Mouse (Mus musculus) liver, postnatal 0 days (tissue): ENCODE results near the gene 4933424G06Rik. TPM values are rescaled to one million over a fixed set of nuclear protein-coding genes. Genes with fewer than 3 reads are reported as not detected.

Experiments
- ATAC-seq: fragments of 200-750 bp; cut with Nextera tagmentation; 2 replicates; pipeline ENCODE4 v1.8.0; 2017; ENCODE audit warnings: mild to moderate bottlenecking, moderate library complexity
- DNase-seq: peaks from one replicate; pipeline ENCODE4 v3.0.0-alpha.2; 2016
- H3K27ac ChIP-seq: fragments of 300-500 bp; sonication (generic); 2 replicates; pipeline ENCODE4 v1.5.1; 2014; ENCODE audit warnings: antibody characterized with exemption, moderate library complexity, mild to moderate bottlenecking, low read depth
- H3K27me3 ChIP-seq: fragments of 300-500 bp; sonication (generic); 2 replicates; pipeline ENCODE4 v1.6.1; 2014; ENCODE audit warnings: low read length, control low read depth, mixed read lengths; ENCODE audit not compliant: insufficient read depth
- H3K36me3 ChIP-seq: fragments of 300-500 bp; sonication (generic); replicated peaks from 2 replicates; pipeline ENCODE4 v1.6.1; 2014; ENCODE audit warnings: mild to moderate bottlenecking, control low read depth, low read length, moderate library complexity, mixed read lengths; ENCODE audit not compliant: insufficient read depth
- H3K4me1 ChIP-seq: fragments of 300-500 bp; sonication (generic); 2 replicates; pipeline ENCODE4 v1.6.1; 2014; ENCODE audit warnings: antibody characterized with exemption, mild to moderate bottlenecking, control low read depth; ENCODE audit not compliant: insufficient read depth
- H3K4me2 ChIP-seq: fragments of 300-500 bp; sonication (generic); 2 replicates; pipeline ENCODE4 v1.6.1; 2014; ENCODE audit warnings: low read depth, mild to moderate bottlenecking, low read length, moderate library complexity, mixed read lengths
- H3K4me3 ChIP-seq: fragments of 300-500 bp; sonication (generic); 2 replicates; pipeline ENCODE4 v1.5.1; 2014; ENCODE audit warnings: low read depth, low read length
- H3K9ac ChIP-seq: fragments of 300-500 bp; sonication (generic); replicated peaks from 2 replicates; pipeline ENCODE4 v1.6.1; 2014; ENCODE audit warnings: mild to moderate bottlenecking, moderate library complexity
- H3K9me3 ChIP-seq: fragments of 300-500 bp; sonication (generic); 2 replicates; pipeline ENCODE4 v1.6.1; 2016; ENCODE audit warnings: mild to moderate bottlenecking, control low read depth, low read length, mixed read lengths
- CTCF ChIP-seq: sonication (generic); IDR thresholded peaks from 2 replicates; pipeline ENCODE4 v1.5.1; 2016; ENCODE audit warnings: antibody characterized with exemption, low read depth
- EP300 ChIP-seq: IDR thresholded peaks from 2 replicates; pipeline ENCODE4 v1.6.1; 2016; ENCODE audit warnings: antibody characterized with exemption, low read depth, mild to moderate bottlenecking
- WGBS: fragments of 180-500 bp; shearing (Covaris S2); extraction: QIAGEN DNeasy Blood & Tissue Kit; methylation state at CpG from one replicate; pipeline ENCODE4 v1.1.7; 2014; ENCODE audit not compliant: insufficient replicate concordance; 5-methylcytosine and 5-hydroxymethylcytosine counted together
- polyA plus RNA-seq: library from polyadenylated mRNA; unstranded; fragments of >200 nt; fragmentation: Nextera tagmentation; extraction: Ambion mirVana; gene quantifications from 2 replicates; pipeline ENCODE4 v1.2.1, GENCODE M21; 2015

The 4933424G06Rik gene
- polyA plus RNA-seq, 1 experiment from 2014 or later = not detected

DNA sequence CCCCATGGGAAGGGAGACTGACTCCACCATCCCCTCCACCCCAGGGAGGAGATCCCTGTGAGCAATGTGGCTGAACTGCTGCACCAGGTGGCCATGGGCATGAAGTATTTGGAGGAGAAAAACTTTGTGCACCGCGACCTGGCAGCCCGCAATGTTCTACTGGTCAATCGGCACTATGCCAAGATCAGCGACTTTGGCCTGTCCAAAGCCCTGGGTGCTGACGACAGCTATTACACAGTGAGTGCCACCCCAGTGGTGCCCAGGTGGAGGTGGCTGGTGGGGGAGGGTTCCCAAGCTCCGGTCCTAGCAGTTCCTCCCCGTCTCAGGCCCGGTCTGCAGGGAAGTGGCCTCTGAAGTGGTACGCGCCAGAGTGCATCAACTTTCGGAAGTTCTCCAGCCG lies 70.8 kb downstream of the 4933424G06Rik start:
- H3K36me3 ChIP-seq = no peaks in the 10 kb centered on the region
- no peak overlapping the region for H3K4me3 ChIP-seq
- WGBS = 84% methylated on average over 13 of the region's 13 CpGs
- H3K4me2 ChIP-seq = no peak overlapping the region
- H3K9ac ChIP-seq = no peak overlapping the region
- no peak overlapping the region for H3K27ac ChIP-seq
- H3K4me1 ChIP-seq = peaks cover 10% of the 10 kb centered on the region
- H3K9me3 ChIP-seq = no peaks in the 10 kb centered on the region
- TF ChIP-seq CTCF (no peak), EP300 (no peak)
- ATAC-seq = no peak
- H3K27me3 ChIP-seq = no peaks in the 10 kb centered on the region
- no peak for DNase-seq

DNA sequence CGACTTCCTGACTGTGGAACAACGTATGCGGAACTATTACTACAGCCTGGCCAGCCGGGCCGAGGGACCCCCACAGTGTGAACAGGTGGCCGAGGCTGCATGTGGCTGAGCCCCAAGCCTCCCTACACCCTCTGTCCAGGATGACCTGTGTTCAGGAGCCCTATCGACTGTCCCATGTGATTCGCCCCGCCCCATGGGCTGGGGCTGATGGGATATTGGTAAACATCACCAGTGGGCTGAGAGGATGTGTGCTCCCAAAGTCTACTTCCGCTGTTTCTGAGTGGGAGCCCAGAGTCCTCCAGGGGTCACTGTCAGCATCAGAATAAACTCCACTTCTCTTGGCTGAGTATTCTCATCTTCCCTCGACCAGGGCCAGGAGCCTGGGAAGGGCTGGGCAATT lies 72.5 kb downstream of the 4933424G06Rik start:
- Histone ChIP-seq H3K4me1 (peaks cover 10% of the 10 kb centered on the region), H3K4me2 (no peak overlapping the region), H3K4me3 (no peak overlapping the region), H3K9me3 (no peaks in the 10 kb centered on the region), H3K36me3 (no peaks in the 10 kb centered on the region), H3K27me3 (no peaks in the 10 kb centered on the region), H3K9ac (no peak overlapping the region), H3K27ac (no peak overlapping the region)
- WGBS = 65% methylated on average over 11 of the region's 11 CpGs
- ATAC-seq (peak; percentile 59), DNase-seq (no peak)
- TF ChIP-seq CTCF (no peak), EP300 (no peak)

DNA sequence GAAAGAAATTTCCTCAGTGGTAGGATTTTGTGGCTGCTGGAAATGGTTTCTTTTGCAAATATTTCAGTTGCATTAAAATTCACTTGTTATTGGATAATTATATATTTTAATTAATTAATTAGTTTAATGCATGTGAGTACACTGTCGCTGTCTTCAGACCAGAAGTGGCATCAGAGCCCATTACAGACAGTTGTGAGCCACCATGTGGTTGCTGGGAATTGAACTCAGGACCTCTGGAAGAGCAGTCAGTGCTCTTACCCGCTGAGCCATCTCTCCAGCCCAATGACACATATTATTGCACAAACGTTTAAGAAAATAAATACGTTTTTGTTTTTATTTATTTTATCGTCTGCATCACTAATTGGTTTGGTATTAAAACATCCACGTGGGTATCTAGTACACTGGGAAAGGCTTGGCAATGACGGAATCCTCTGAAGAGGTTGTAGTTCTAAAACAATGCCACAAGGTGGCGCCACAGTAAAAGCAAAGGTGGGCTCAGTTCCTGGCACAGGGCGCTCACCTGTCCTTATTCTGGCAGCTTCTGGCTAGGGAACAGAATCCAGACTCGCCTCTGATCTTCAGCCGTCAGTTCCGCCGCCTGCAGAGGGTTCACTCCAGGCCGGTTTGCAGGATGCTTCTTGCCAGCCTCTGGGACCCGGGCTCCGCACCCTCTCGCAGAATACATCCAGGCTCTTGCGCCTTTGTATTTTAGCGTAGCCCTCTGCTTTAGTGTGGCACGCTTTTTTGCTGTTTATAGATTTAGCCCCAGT lies 74.6 kb downstream of the 4933424G06Rik start:
- DNase-seq (peak; percentile 83), ATAC-seq (peak; percentile 69)
- no peaks in the 10 kb centered on the region for H3K9me3 ChIP-seq
- 3% methylated on average over 20 of the region's 20 CpGs for WGBS
- no peaks in the 10 kb centered on the region for H3K27me3 ChIP-seq
- TF ChIP-seq EP300 (no peak), CTCF (peak; percentile 92)
- H3K27ac ChIP-seq = no peak overlapping the region
- H3K4me1 ChIP-seq = peaks cover 10% of the 10 kb centered on the region
- H3K4me3 ChIP-seq = peak overlapping the region; percentile 46
- H3K9ac ChIP-seq = peak overlapping the region; percentile 3; the same call in 1 of the 2 replicates
- H3K36me3 ChIP-seq = no peaks in the 10 kb centered on the region
- H3K4me2 ChIP-seq = peak overlapping the region; percentile 81

DNA sequence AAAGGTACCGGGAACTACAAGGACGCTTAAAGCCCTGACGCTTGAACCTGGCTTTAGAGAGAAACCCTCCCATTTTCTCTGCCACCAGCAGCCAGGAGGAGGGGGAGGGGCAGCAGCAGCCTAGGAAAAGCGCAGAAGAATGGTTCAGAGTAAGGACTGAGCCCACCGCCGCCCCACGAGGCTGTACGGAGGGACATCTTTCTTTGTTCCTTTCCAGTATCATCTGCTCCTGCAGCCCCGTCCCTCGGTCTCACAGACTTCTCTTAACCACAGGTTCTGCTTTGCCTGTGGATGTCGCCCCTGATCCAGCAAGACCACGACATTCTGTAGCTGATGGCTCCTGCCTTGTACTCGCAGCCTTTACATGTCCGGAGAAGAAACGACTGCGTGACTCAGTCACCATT lies 75.3 kb downstream of the 4933424G06Rik start:
- ATAC-seq (no peak; the same call in 1 of the 2 replicates), DNase-seq (no peak)
- Histone ChIP-seq H3K4me1 (peaks cover 10% of the 10 kb centered on the region), H3K36me3 (no peaks in the 10 kb centered on the region), H3K27me3 (no peaks in the 10 kb centered on the region), H3K9ac (peak overlapping the region; percentile 3; the same call in 1 of the 2 replicates), H3K4me2 (peak overlapping the region; percentile 81), H3K4me3 (peak overlapping the region; percentile 46), H3K27ac (no peak overlapping the region), H3K9me3 (no peaks in the 10 kb centered on the region)
- WGBS = 1% methylated on average over 16 of the region's 16 CpGs
- TF ChIP-seq EP300 (no peak), CTCF (0 out of 2 replicates have a peak, but pooled peaks have one; percentile 20)

DNA sequence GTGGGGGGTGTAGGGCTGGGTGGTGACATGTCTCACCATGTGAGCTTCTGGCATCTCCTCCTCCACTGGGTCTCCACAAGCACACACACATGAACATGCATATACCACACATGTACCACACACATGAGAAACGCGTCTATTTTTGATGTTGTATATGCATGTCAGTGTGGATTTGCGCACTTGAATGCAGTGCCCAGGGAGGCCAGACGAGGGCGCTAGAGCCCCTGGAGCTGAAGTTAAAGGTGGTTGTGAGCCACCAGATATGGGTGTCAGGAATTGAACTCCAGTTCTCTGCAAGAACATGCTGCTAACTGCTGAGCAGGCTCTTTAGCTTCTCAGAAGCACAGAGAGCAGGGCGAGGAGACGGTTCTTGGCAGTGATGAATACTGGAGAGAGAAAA lies 76.4 kb downstream of the 4933424G06Rik start:
- Histone ChIP-seq H3K9ac (no peak overlapping the region), H3K4me2 (no peak overlapping the region), H3K27me3 (no peaks in the 10 kb centered on the region), H3K27ac (no peak overlapping the region), H3K9me3 (no peaks in the 10 kb centered on the region), H3K4me3 (no peak overlapping the region), H3K4me1 (peaks cover 10% of the 10 kb centered on the region), H3K36me3 (peaks cover 6% of the 10 kb centered on the region)
- WGBS = 93% methylated on average over 7 of the region's 7 CpGs
- no peak for ATAC-seq
- DNase-seq = peak; percentile 44
- no peak for TF ChIP-seq EP300
- peak; percentile 60 for TF ChIP-seq CTCF

DNA sequence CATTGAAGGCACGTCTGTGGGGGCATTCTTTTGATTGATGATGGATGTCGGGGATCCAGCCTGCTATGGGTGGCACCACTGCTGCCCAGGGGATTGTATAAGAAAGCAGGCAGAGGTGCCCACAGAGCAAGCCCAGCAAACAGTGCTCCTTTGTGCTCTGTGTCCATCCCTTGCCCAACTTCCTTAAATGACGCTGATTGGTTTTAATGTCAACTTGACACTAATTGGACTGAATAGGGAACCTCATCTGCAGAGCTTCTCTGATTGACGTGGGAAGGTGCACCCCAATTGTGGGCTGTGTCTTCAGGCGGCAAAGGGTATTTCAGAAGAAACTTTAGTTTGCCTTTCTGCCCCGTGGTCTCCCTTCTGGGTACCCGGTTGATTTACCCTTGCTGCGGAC lies 79.5 kb downstream of the 4933424G06Rik start:
- TF ChIP-seq EP300 = no peak
- TF ChIP-seq CTCF = no peak
- Histone ChIP-seq H3K4me3 (no peak overlapping the region), H3K36me3 (peaks cover 31% of the 10 kb centered on the region), H3K27me3 (no peaks in the 10 kb centered on the region), H3K4me2 (no peak overlapping the region), H3K9ac (no peak overlapping the region), H3K4me1 (peaks cover 10% of the 10 kb centered on the region), H3K27ac (no peak overlapping the region), H3K9me3 (no peaks in the 10 kb centered on the region)
- WGBS = 66% methylated on average over 8 of the region's 8 CpGs
- DNase-seq (no peak), ATAC-seq (no peak)
